Mouse (Mus musculus): ENCODE data around the gene Disp1. TPM values are rescaled to one million over a fixed set of nuclear protein-coding genes. Genes with fewer than 3 reads are reported as not detected.

Gene Disp1
- polyA plus RNA-seq, 1 experiment = 0.44 TPM

GRCm38 (mm10) chr1:183147438-183147841, 73.9 kb downstream of the Disp1 start:
- Histone ChIP-seq H3K27me3 (ENCODE audit: control insufficient read depth) (no peaks in the 10 kb centered on the region), H3K4me1 (ENCODE audit: control insufficient read depth) (peaks cover 4% of the 10 kb centered on the region), H3K36me3 (ENCODE audit: control insufficient read depth) (no peaks in the 10 kb centered on the region), H3K9me3 (ENCODE audit: control insufficient read depth, low read length) (no peaks in the 10 kb centered on the region), H3K4me3 (replicated peaks) (no peak overlapping the region)
- TF ChIP-seq GATA1 (IDR thresholded peaks at IDR 0.05; ENCODE audit: low read length) (no peak), TAL1 (IDR thresholded peaks at IDR 0.05; ENCODE audit: low read length) (no peak)

GRCm38 (mm10) chr1:183146795-183147194, 74.5 kb downstream of the Disp1 start:
- Histone ChIP-seq H3K27me3 (ENCODE audit: control insufficient read depth) (no peaks in the 10 kb centered on the region), H3K4me3 (replicated peaks) (peak overlapping the region; percentile 1), H3K36me3 (ENCODE audit: control insufficient read depth) (no peaks in the 10 kb centered on the region)

GRCm38 (mm10) chr1:183146102-183146735, 75.1 kb downstream of the Disp1 start:
- TF ChIP-seq TAL1 (IDR thresholded peaks at IDR 0.05; ENCODE audit: low read length) (no peak), GATA1 (IDR thresholded peaks at IDR 0.05; ENCODE audit: low read length) (no peak)
- no peak overlapping the region for H3K4me3 ChIP-seq (replicated peaks)
- no peaks in the 10 kb centered on the region for H3K9me3 ChIP-seq (ENCODE audit: control insufficient read depth, low read length)
- no peaks in the 10 kb centered on the region for H3K27me3 ChIP-seq (ENCODE audit: control insufficient read depth)
- no peaks in the 10 kb centered on the region for H3K36me3 ChIP-seq (ENCODE audit: control insufficient read depth)
- peaks cover 4% of the 10 kb centered on the region for H3K4me1 ChIP-seq (ENCODE audit: control insufficient read depth)

More at GRCm38 (mm10) chr1:183146795-183147194, 74.5 kb downstream of the Disp1 start:
- no peaks in the 10 kb centered on the region for H3K9me3 ChIP-seq (ENCODE audit: control insufficient read depth, low read length)
- H3K4me1 ChIP-seq (ENCODE audit: control insufficient read depth) = peaks cover 4% of the 10 kb centered on the region
- TF ChIP-seq TAL1 (IDR thresholded peaks at IDR 0.05; ENCODE audit: low read length) (no peak), GATA1 (IDR thresholded peaks at IDR 0.05; ENCODE audit: low read length) (no peak)

- peaks cover 4% of the 10 kb centered on the region for H3K4me1 ChIP-seq (ENCODE audit: control insufficient read depth)
- no peak for TF ChIP-seq GATA1 (IDR thresholded peaks at IDR 0.05; ENCODE audit: low read length)
- no peak for TF ChIP-seq TAL1 (IDR thresholded peaks at IDR 0.05; ENCODE audit: low read length)
- no peaks in the 10 kb centered on the region for H3K36me3 ChIP-seq (ENCODE audit: control insufficient read depth)
- H3K27me3 ChIP-seq (ENCODE audit: control insufficient read depth) = no peaks in the 10 kb centered on the region
- H3K4me3 ChIP-seq (replicated peaks) = no peak overlapping the region
- no peaks in the 10 kb centered on the region for H3K9me3 ChIP-seq (ENCODE audit: control insufficient read depth, low read length)
Observed at GRCm38 (mm10) chr1:183144602-183145205, 76.6 kb downstream of the Disp1 start.

- H3K9me3 ChIP-seq (ENCODE audit: control insufficient read depth, low read length) = no peaks in the 10 kb centered on the region
- TF ChIP-seq GATA1 (IDR thresholded peaks at IDR 0.05; ENCODE audit: low read length) = no peak
- no peak for TF ChIP-seq TAL1 (IDR thresholded peaks at IDR 0.05; ENCODE audit: low read length)
- no peak overlapping the region for H3K4me3 ChIP-seq (replicated peaks)
Observed at GRCm38 (mm10) chr1:183143246-183143645, 78.1 kb downstream of the Disp1 start.

GRCm38 (mm10) chr1:183142566-183142965, 78.8 kb downstream of the Disp1 start:
- TF ChIP-seq TAL1 (IDR thresholded peaks at IDR 0.05; ENCODE audit: low read length) = no peak
- no peak for TF ChIP-seq GATA1 (IDR thresholded peaks at IDR 0.05; ENCODE audit: low read length)
- no peaks in the 10 kb centered on the region for H3K27me3 ChIP-seq (ENCODE audit: control insufficient read depth)
- no peaks in the 10 kb centered on the region for H3K9me3 ChIP-seq (ENCODE audit: control insufficient read depth, low read length)
- no peaks in the 10 kb centered on the region for H3K36me3 ChIP-seq (ENCODE audit: control insufficient read depth)
- H3K4me3 ChIP-seq (replicated peaks) = no peak overlapping the region
- H3K4me1 ChIP-seq (ENCODE audit: control insufficient read depth) = peaks cover 4% of the 10 kb centered on the region

More at GRCm38 (mm10) chr1:183143246-183143645, 78.1 kb downstream of the Disp1 start:
- no peaks in the 10 kb centered on the region for H3K27me3 ChIP-seq (ENCODE audit: control insufficient read depth)
- H3K4me1 ChIP-seq (ENCODE audit: control insufficient read depth) = peaks cover 4% of the 10 kb centered on the region
- H3K36me3 ChIP-seq (ENCODE audit: control insufficient read depth) = no peaks in the 10 kb centered on the region

GRCm38 (mm10) chr1:183141329-183141728, 80.0 kb downstream of the Disp1 start:
- Histone ChIP-seq H3K9me3 (ENCODE audit: control insufficient read depth, low read length) (no peaks in the 10 kb centered on the region), H3K36me3 (ENCODE audit: control insufficient read depth) (no peaks in the 10 kb centered on the region), H3K4me1 (ENCODE audit: control insufficient read depth) (peaks cover 3% of the 10 kb centered on the region), H3K27me3 (ENCODE audit: control insufficient read depth) (no peaks in the 10 kb centered on the region), H3K4me3 (replicated peaks) (no peak overlapping the region)
- TF ChIP-seq GATA1 (IDR thresholded peaks at IDR 0.05; ENCODE audit: low read length) (no peak), TAL1 (IDR thresholded peaks at IDR 0.05; ENCODE audit: low read length) (no peak)

GRCm38 (mm10) chr1:183140511-183141268, 80.6 kb downstream of the Disp1 start:
- TF ChIP-seq TAL1 (IDR thresholded peaks at IDR 0.05; ENCODE audit: low read length) (no peak), GATA1 (IDR thresholded peaks at IDR 0.05; ENCODE audit: low read length) (no peak)
- Histone ChIP-seq H3K4me1 (ENCODE audit: control insufficient read depth) (no peaks in the 10 kb centered on the region), H3K4me3 (replicated peaks) (no peak overlapping the region), H3K9me3 (ENCODE audit: control insufficient read depth, low read length) (no peaks in the 10 kb centered on the region), H3K27me3 (ENCODE audit: control insufficient read depth) (no peaks in the 10 kb centered on the region), H3K36me3 (ENCODE audit: control insufficient read depth) (no peaks in the 10 kb centered on the region)

GRCm38 (mm10) chr1:183138088-183138487, 83.2 kb downstream of the Disp1 start:
- no peaks in the 10 kb centered on the region for H3K27me3 ChIP-seq (ENCODE audit: control insufficient read depth)
- H3K9me3 ChIP-seq (ENCODE audit: control insufficient read depth, low read length) = no peaks in the 10 kb centered on the region
- H3K4me3 ChIP-seq (replicated peaks) = no peak overlapping the region
- TF ChIP-seq TAL1 (IDR thresholded peaks at IDR 0.05; ENCODE audit: low read length) (no peak), GATA1 (IDR thresholded peaks at IDR 0.05; ENCODE audit: low read length) (no peak)
- H3K4me1 ChIP-seq (ENCODE audit: control insufficient read depth) = peaks cover 17% of the 10 kb centered on the region
- H3K36me3 ChIP-seq (ENCODE audit: control insufficient read depth) = peaks cover 4% of the 10 kb centered on the region
